Mouse (Mus musculus) liver, embryonic 13.5 days (tissue): ENCODE measurements around the gene Minar1. TPM values are rescaled to one million over a fixed set of nuclear protein-coding genes. Genes with fewer than 3 reads are reported as not detected.

Experiments
- ATAC-seq: fragments of 200-750 bp; cut with Nextera tagmentation; 2 replicates; pipeline ENCODE4 v1.8.0; 2017; ENCODE audit warnings: low read depth, mild to moderate bottlenecking, moderate number of reproducible peaks, moderate library complexity
- DNase-seq: peaks from one replicate; pipeline ENCODE4 v3.0.0; 2022
- H3K27ac ChIP-seq: fragments of 300-500 bp; sonication (generic); 2 replicates; pipeline ENCODE4 v1.5.1; 2015; ENCODE audit warnings: moderate library complexity, mild to moderate bottlenecking, inconsistent platforms
- H3K27me3 ChIP-seq: fragments of 300-500 bp; sonication (generic); 2 replicates; pipeline ENCODE4 v1.6.1; 2015; ENCODE audit warnings: mild to moderate bottlenecking, inconsistent platforms
- H3K36me3 ChIP-seq: fragments of 300-500 bp; sonication (generic); 2 replicates; pipeline ENCODE4 v1.6.1; 2015; ENCODE audit warnings: mild to moderate bottlenecking, inconsistent platforms
- H3K4me1 ChIP-seq: fragments of 300-500 bp; sonication (generic); replicated peaks from 2 replicates; pipeline ENCODE4 v1.6.1; 2015; ENCODE audit warnings: inconsistent platforms
- H3K4me2 ChIP-seq: fragments of 300-500 bp; sonication (generic); 2 replicates; pipeline ENCODE4 v1.6.1; 2015; ENCODE audit warnings: inconsistent platforms, mild to moderate bottlenecking, moderate library complexity
- H3K4me3 ChIP-seq: fragments of 300-500 bp; sonication (generic); replicated peaks from 2 replicates; pipeline ENCODE4 v1.5.1; 2015; ENCODE audit warnings: mild to moderate bottlenecking, inconsistent platforms
- H3K9ac ChIP-seq: fragments of 300-500 bp; sonication (generic); 2 replicates; pipeline ENCODE4 v1.6.1; 2015; ENCODE audit warnings: mild to moderate bottlenecking, inconsistent platforms
- H3K9me3 ChIP-seq: fragments of 300-500 bp; sonication (generic); replicated peaks from 2 replicates; pipeline ENCODE4 v1.6.1; 2016; ENCODE audit warnings: inconsistent platforms
- WGBS: fragments of 180-500 bp; shearing (Covaris S2); methylation state at CpG from one replicate; pipeline ENCODE4 v1.1.7; 2015; ENCODE audit not compliant: insufficient replicate concordance; 5-methylcytosine and 5-hydroxymethylcytosine counted together
- polyA plus RNA-seq: library from polyadenylated mRNA; unstranded; fragments of >200 nt; fragmentation: Nextera tagmentation; extraction: Ambion mirVana; gene quantifications from 2 replicates; pipeline ENCODE4 v1.2.1, GENCODE M21; 2015

Gene Minar1
- polyA plus RNA-seq, 1 experiment from 2014 or later = not detected

GRCm38 (mm10) chr9:89606256-89606655, 16.7 kb downstream of the Minar1 start:
- no peak for ATAC-seq
- H3K4me2 ChIP-seq = no peak overlapping the region

GRCm38 (mm10) chr9:89601891-89602290, 21.0 kb downstream of the Minar1 start:
- Histone ChIP-seq H3K9me3 (peaks cover 16% of the 10 kb centered on the region; the same call in 1 of the 2 replicates), H3K4me2 (no peak overlapping the region), H3K36me3 (no peaks in the 10 kb centered on the region), H3K27me3 (no peaks in the 10 kb centered on the region), H3K4me3 (no peak overlapping the region), H3K4me1 (no peaks in the 10 kb centered on the region), H3K9ac (no peak overlapping the region), H3K27ac (no peak overlapping the region)
- DNase-seq = no peak
- 77% methylated on average over 9 of the region's 9 CpGs for WGBS
- no peak for ATAC-seq

More at GRCm38 (mm10) chr9:89606256-89606655, 16.7 kb downstream of the Minar1 start:
- no peak overlapping the region for H3K9ac ChIP-seq
- DNase-seq = no peak
- H3K4me3 ChIP-seq = no peak overlapping the region
- WGBS = 68% methylated on average over 11 of the region's 11 CpGs
- no peaks in the 10 kb centered on the region for H3K36me3 ChIP-seq
- H3K27ac ChIP-seq = no peak overlapping the region
- no peaks in the 10 kb centered on the region for H3K4me1 ChIP-seq
- H3K9me3 ChIP-seq = peaks cover 10% of the 10 kb centered on the region; the same call in 1 of the 2 replicates
- H3K27me3 ChIP-seq = no peaks in the 10 kb centered on the region

- 68% methylated on average over 7 of the region's 7 CpGs for WGBS
- H3K4me3 ChIP-seq = no peak overlapping the region
- no peaks in the 10 kb centered on the region for H3K4me1 ChIP-seq
- no peak overlapping the region for H3K27ac ChIP-seq
- H3K36me3 ChIP-seq = no peaks in the 10 kb centered on the region
- H3K9me3 ChIP-seq = peaks cover 16% of the 10 kb centered on the region; the same call in 1 of the 2 replicates
- H3K9ac ChIP-seq = no peak overlapping the region
- no peak for DNase-seq
- ATAC-seq = no peak
- H3K4me2 ChIP-seq = no peak overlapping the region
- no peaks in the 10 kb centered on the region for H3K27me3 ChIP-seq
Observed at GRCm38 (mm10) chr9:89600677-89601076, 22.2 kb downstream of the Minar1 start.

GRCm38 (mm10) chr9:89597071-89597470, 25.9 kb downstream of the Minar1 start:
- 47% methylated on average over 3 of the region's 3 CpGs for WGBS
- H3K27me3 ChIP-seq = no peaks in the 10 kb centered on the region
- no peak for DNase-seq
- no peak overlapping the region for H3K4me2 ChIP-seq
- no peaks in the 10 kb centered on the region for H3K4me1 ChIP-seq
- no peak overlapping the region for H3K27ac ChIP-seq
- no peaks in the 10 kb centered on the region for H3K36me3 ChIP-seq
- H3K9ac ChIP-seq = no peak overlapping the region
- peaks cover 8% of the 10 kb centered on the region; the same call in 1 of the 2 replicates for H3K9me3 ChIP-seq
- H3K4me3 ChIP-seq = no peak overlapping the region
- ATAC-seq = no peak

GRCm38 (mm10) chr9:89596392-89596791, 26.5 kb downstream of the Minar1 start:
- Histone ChIP-seq H3K36me3 (no peaks in the 10 kb centered on the region), H3K4me3 (no peak overlapping the region), H3K4me1 (no peaks in the 10 kb centered on the region), H3K27me3 (no peaks in the 10 kb centered on the region), H3K9ac (no peak overlapping the region), H3K4me2 (no peak overlapping the region), H3K27ac (no peak overlapping the region), H3K9me3 (0 out of 2 replicates have a peak, but pooled peaks cover 7% of the 10 kb centered on the region)
- no peak for DNase-seq
- ATAC-seq = no peak
- 70% methylated on average over 5 of the region's 5 CpGs for WGBS

GRCm38 (mm10) chr9:89592391-89592790, 30.5 kb downstream of the Minar1 start:
- Histone ChIP-seq H3K4me3 (no peak overlapping the region), H3K4me1 (no peaks in the 10 kb centered on the region), H3K9ac (no peak overlapping the region), H3K9me3 (no peaks in the 10 kb centered on the region), H3K27me3 (no peaks in the 10 kb centered on the region), H3K27ac (no peak overlapping the region), H3K36me3 (no peaks in the 10 kb centered on the region), H3K4me2 (no peak overlapping the region)
- no peak for ATAC-seq
- WGBS = 54% methylated on average over 3 of the region's 3 CpGs
- no peak for DNase-seq

- Histone ChIP-seq H3K4me2 (no peak overlapping the region), H3K36me3 (no peaks in the 10 kb centered on the region), H3K27ac (no peak overlapping the region), H3K9ac (no peak overlapping the region), H3K4me3 (no peak overlapping the region), H3K9me3 (no peaks in the 10 kb centered on the region), H3K4me1 (no peaks in the 10 kb centered on the region), H3K27me3 (no peaks in the 10 kb centered on the region)
- no peak for ATAC-seq
- WGBS = 64% methylated on average over 5 of the region's 5 CpGs
- no peak for DNase-seq
Observed at GRCm38 (mm10) chr9:89578422-89578821, 44.5 kb downstream of the Minar1 start.

GRCm38 (mm10) chr9:89552663-89553062, 70.3 kb downstream of the Minar1 start:
- 69% methylated on average over 2 of the region's 2 CpGs for WGBS
- no peak for ATAC-seq
- no peak for DNase-seq

More at GRCm38 (mm10) chr9:89552663-89553062, 70.3 kb downstream of the Minar1 start:
- H3K9ac ChIP-seq = no peak overlapping the region
- H3K9me3 ChIP-seq = 0 out of 2 replicates have a peak, but pooled peaks cover 4% of the 10 kb centered on the region
- H3K27me3 ChIP-seq = no peaks in the 10 kb centered on the region
- H3K27ac ChIP-seq = no peak overlapping the region
- no peak overlapping the region for H3K4me3 ChIP-seq
- no peaks in the 10 kb centered on the region for H3K4me1 ChIP-seq
- no peaks in the 10 kb centered on the region for H3K36me3 ChIP-seq
- H3K4me2 ChIP-seq = no peak overlapping the region

Other genes with a start within 250 kb of the Minar1 start
- 39.7 and 39.8 TPM in 2 replicates for gene Tmed3, start 81.9 kb upstream of the Minar1 start, polyA plus RNA-seq
- gene Ankrd34c, start 115.3 kb upstream of the Minar1 start, polyA plus RNA-seq = not detected in 2 replicates